Mouse (Mus musculus): ENCODE data around the gene Zbtb20. TPM values are rescaled to one million over a fixed set of nuclear protein-coding genes. Genes with fewer than 3 reads are reported as not detected.

The Zbtb20 gene
- polyA plus RNA-seq, 1 experiment from 2014 or later, result 54.7 TPM

DNA sequence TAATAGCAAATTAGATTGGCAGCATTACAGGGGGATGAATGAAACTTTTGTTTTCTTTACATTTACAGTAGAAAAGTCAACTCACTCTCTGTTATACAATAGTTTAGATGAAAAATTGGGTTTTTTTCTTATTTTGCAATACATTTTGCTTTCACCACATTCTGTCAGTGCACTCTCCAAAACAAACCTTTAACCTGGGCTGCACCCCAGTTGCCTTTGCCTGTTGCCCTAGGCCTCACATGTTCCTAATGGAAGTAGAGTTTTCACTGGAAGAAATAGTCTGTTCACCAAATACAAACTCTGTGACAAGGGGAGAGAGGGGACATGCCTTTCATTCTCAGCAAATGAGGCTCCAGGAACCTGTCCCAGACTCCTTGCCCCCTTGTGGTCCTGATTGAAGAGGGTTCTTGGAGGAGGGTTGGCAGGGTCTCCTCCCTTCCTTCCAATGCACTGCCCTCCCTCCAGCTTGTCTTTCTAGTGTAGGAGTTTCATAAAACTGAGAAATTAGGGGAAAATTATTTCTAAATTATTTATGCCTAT is 466.3 kb downstream of the Zbtb20 start:
- Histone ChIP-seq H3K4me3 (ENCODE audit: low read depth, low read length) (no peak overlapping the region), H3K4me2 (ENCODE audit: low read depth, low read length, severe bottlenecking) (no peak overlapping the region), H3K36me3 (ENCODE audit: control insufficient read depth, insufficient read depth, low read length) (no peaks in the 10 kb centered on the region), H3K4me1 (replicated peaks; ENCODE audit: control insufficient read depth, insufficient read depth, low read length) (no peaks in the 10 kb centered on the region), H3K9me3 (ENCODE audit: control insufficient read depth, low read length) (no peaks in the 10 kb centered on the region), H3K27me3 (ENCODE audit: control insufficient read depth, insufficient read depth, low read length) (no peaks in the 10 kb centered on the region), H3K9ac (ENCODE audit: low read length) (no peak overlapping the region), H3K27ac (ENCODE audit: low read depth, low read length) (no peak overlapping the region)
- DNase-seq (ENCODE audit: low spot score) (no peak), ATAC-seq (replicated peaks; ENCODE audit: low FRiP score) (no peak)

DNA sequence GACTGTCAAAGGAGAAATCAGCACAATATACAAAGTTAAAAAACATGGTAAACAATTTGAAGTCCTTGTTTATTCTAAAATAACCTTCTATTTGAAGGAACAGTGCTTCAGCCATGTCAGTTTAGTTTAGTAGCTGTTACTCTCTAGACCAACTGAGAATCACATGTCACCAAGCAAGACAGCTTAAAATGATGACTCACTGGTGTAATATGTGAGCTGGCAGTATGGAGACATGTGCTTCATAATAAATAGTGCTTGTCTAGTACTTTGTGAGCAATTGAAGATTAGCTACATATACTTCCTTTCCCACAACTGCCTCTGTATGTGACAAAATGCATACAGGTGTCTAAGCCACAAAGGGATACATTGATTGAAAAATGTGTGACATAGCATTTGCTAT is 470.4 kb downstream of the Zbtb20 start:
- Histone ChIP-seq H3K36me3 (ENCODE audit: control insufficient read depth, insufficient read depth, low read length) (no peaks in the 10 kb centered on the region), H3K4me1 (replicated peaks; ENCODE audit: control insufficient read depth, insufficient read depth, low read length) (no peaks in the 10 kb centered on the region), H3K9me3 (ENCODE audit: control insufficient read depth, low read length) (no peaks in the 10 kb centered on the region), H3K4me2 (ENCODE audit: low read depth, low read length, severe bottlenecking) (no peak overlapping the region), H3K27ac (ENCODE audit: low read depth, low read length) (no peak overlapping the region), H3K9ac (ENCODE audit: low read length) (no peak overlapping the region), H3K4me3 (ENCODE audit: low read depth, low read length) (no peak overlapping the region), H3K27me3 (ENCODE audit: control insufficient read depth, insufficient read depth, low read length) (no peaks in the 10 kb centered on the region)
- DNase-seq (ENCODE audit: low spot score), result no peak
- no peak for ATAC-seq (replicated peaks; ENCODE audit: low FRiP score)

GRCm38 (mm10) chr16:43355776-43356645 is 480.3 kb downstream of the Zbtb20 start:
- no peaks in the 10 kb centered on the region for H3K9me3 ChIP-seq (ENCODE audit: control insufficient read depth, low read length)
- no peak for DNase-seq (ENCODE audit: low spot score)
- no peak overlapping the region for H3K4me3 ChIP-seq (ENCODE audit: low read depth, low read length)
- H3K9ac ChIP-seq (ENCODE audit: low read length), result no peak overlapping the region
- H3K4me1 ChIP-seq (replicated peaks; ENCODE audit: control insufficient read depth, insufficient read depth, low read length), result no peaks in the 10 kb centered on the region
- ATAC-seq (replicated peaks; ENCODE audit: low FRiP score), result no peak
- H3K27ac ChIP-seq (ENCODE audit: low read depth, low read length), result no peak overlapping the region
- no peaks in the 10 kb centered on the region for H3K27me3 ChIP-seq (ENCODE audit: control insufficient read depth, insufficient read depth, low read length)
- H3K36me3 ChIP-seq (ENCODE audit: control insufficient read depth, insufficient read depth, low read length), result no peaks in the 10 kb centered on the region
- no peak overlapping the region for H3K4me2 ChIP-seq (ENCODE audit: low read depth, low read length, severe bottlenecking)
- 71% methylated on average over 9 of the region's 9 CpGs for WGBS

- no peaks in the 10 kb centered on the region for H3K9me3 ChIP-seq (ENCODE audit: control insufficient read depth, low read length)
- no peak overlapping the region for H3K9ac ChIP-seq (ENCODE audit: low read length)
- no peak overlapping the region for H3K27ac ChIP-seq (ENCODE audit: low read depth, low read length)
- WGBS, result 78% methylated on average over 3 of the region's 3 CpGs
- DNase-seq (ENCODE audit: low spot score), result no peak
- no peak overlapping the region for H3K4me3 ChIP-seq (ENCODE audit: low read depth, low read length)
- H3K4me2 ChIP-seq (ENCODE audit: low read depth, low read length, severe bottlenecking), result no peak overlapping the region
- H3K36me3 ChIP-seq (ENCODE audit: control insufficient read depth, insufficient read depth, low read length), result no peaks in the 10 kb centered on the region
- H3K27me3 ChIP-seq (ENCODE audit: control insufficient read depth, insufficient read depth, low read length), result no peaks in the 10 kb centered on the region
- ATAC-seq (replicated peaks; ENCODE audit: low FRiP score), result no peak
- 0 out of 2 replicates have a peak, but pooled peaks cover 2% of the 10 kb centered on the region for H3K4me1 ChIP-seq (replicated peaks; ENCODE audit: control insufficient read depth, insufficient read depth, low read length)
Measured at GRCm38 (mm10) chr16:43359546-43359945, 483.9 kb downstream of the Zbtb20 start.

DNA sequence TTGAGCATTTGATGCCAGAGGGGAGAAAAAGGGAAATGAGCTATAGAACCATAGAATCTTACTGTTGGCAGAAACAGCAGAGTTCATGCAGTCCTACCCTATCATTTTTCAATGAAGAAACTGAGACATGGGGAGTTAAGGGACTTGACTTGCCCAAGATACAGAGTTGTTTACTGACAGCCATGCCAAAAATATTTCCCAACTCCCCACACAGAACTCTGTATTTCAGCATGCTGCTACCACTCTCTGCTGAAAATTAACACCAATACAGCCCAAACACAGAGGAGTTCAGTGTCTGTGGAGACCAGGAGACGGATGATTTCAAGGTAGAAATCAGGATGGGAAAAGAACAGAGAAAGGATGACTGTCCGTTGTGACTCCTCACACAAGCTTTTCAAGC is 484.4 kb downstream of the Zbtb20 start:
- ATAC-seq (replicated peaks; ENCODE audit: low FRiP score) (no peak), DNase-seq (ENCODE audit: low spot score) (no peak)
- Histone ChIP-seq H3K9ac (ENCODE audit: low read length) (no peak overlapping the region), H3K4me2 (ENCODE audit: low read depth, low read length, severe bottlenecking) (no peak overlapping the region), H3K27ac (ENCODE audit: low read depth, low read length) (no peak overlapping the region), H3K4me3 (ENCODE audit: low read depth, low read length) (no peak overlapping the region), H3K27me3 (ENCODE audit: control insufficient read depth, insufficient read depth, low read length) (no peaks in the 10 kb centered on the region), H3K9me3 (ENCODE audit: control insufficient read depth, low read length) (no peaks in the 10 kb centered on the region), H3K36me3 (ENCODE audit: control insufficient read depth, insufficient read depth, low read length) (no peaks in the 10 kb centered on the region), H3K4me1 (replicated peaks; ENCODE audit: control insufficient read depth, insufficient read depth, low read length) (0 out of 2 replicates have a peak, but pooled peaks cover 2% of the 10 kb centered on the region)
- 90% methylated on average over 2 of the region's 2 CpGs for WGBS

DNA sequence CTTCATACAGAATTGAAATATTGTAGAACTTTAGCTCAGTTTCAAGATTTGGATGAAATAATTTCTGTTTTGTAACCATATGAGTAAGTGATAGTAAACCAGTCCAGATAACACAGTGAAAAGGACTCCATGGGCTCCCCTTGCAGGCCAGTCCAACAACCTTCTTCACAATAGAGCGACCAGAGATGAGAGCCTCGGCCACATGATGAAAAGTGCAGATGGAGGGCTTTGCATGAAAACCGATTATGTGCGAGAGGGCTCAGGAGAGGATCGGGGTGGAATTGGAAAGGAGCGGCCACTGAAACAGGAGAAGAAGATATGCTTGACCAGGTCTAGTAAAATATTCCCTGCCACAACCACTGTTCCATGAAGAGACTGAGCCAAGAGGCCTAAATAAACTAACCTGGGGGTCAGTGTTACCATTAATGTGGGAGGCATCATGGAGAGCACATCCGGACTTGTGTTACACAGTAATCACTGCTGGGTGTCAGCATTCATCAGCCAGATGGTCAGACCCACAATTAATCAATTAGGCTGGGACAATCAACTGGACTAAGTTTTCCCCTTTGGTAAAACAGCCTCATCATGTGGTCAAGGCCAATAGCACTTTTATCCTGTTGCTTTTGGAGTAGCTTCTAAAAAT is 485.3 kb downstream of the Zbtb20 start:
- H3K9ac ChIP-seq (ENCODE audit: low read length), result no peak overlapping the region
- no peak overlapping the region for H3K4me3 ChIP-seq (ENCODE audit: low read depth, low read length)
- DNase-seq (ENCODE audit: low spot score) (no peak), ATAC-seq (replicated peaks; ENCODE audit: low FRiP score) (no peak)
- 0 out of 2 replicates have a peak, but pooled peaks cover 2% of the 10 kb centered on the region for H3K4me1 ChIP-seq (replicated peaks; ENCODE audit: control insufficient read depth, insufficient read depth, low read length)
- no peaks in the 10 kb centered on the region for H3K36me3 ChIP-seq (ENCODE audit: control insufficient read depth, insufficient read depth, low read length)
- no peaks in the 10 kb centered on the region for H3K9me3 ChIP-seq (ENCODE audit: control insufficient read depth, low read length)
- H3K27me3 ChIP-seq (ENCODE audit: control insufficient read depth, insufficient read depth, low read length), result no peaks in the 10 kb centered on the region
- no peak overlapping the region for H3K27ac ChIP-seq (ENCODE audit: low read depth, low read length)
- WGBS, result 90% methylated on average over 7 of the region's 7 CpGs
- no peak overlapping the region for H3K4me2 ChIP-seq (ENCODE audit: low read depth, low read length, severe bottlenecking)

DNA sequence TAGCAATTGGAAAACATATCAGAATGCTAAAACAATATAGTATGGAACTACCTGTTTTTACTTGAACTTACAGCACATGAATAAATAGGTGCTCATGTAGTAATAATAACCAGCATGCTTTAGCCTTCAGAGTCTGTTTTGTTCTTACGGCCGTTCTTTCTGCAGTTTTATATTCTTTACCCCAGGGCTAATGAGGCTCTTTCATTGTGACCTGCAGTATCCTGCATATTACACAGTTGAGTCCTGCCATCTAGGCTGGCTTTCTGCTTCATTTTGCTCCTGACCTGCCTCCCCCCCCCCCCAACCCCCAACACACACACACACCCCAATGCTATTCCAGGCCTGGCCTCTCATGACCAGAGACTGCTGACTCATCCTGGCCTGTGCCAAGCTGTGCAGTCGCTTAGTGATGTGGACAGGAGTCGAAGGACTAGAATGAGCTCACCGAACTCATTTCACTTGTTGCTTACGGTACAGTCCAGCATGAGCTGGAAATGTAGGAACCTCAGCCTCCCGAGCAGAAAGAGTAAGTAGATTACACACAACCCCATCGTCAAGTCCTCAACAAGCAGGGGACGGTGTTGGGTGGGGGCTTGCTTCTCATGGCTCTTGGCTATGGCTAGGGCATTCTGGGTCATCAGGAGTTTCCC is 487.1 kb downstream of the Zbtb20 start:
- 0 out of 2 replicates have a peak, but pooled peaks cover 2% of the 10 kb centered on the region for H3K4me1 ChIP-seq (replicated peaks; ENCODE audit: control insufficient read depth, insufficient read depth, low read length)
- no peaks in the 10 kb centered on the region for H3K27me3 ChIP-seq (ENCODE audit: control insufficient read depth, insufficient read depth, low read length)
- no peaks in the 10 kb centered on the region for H3K9me3 ChIP-seq (ENCODE audit: control insufficient read depth, low read length)
- no peak overlapping the region for H3K4me2 ChIP-seq (ENCODE audit: low read depth, low read length, severe bottlenecking)
- no peak for DNase-seq (ENCODE audit: low spot score)
- WGBS, result 80% methylated on average over 9 of the region's 9 CpGs
- no peak overlapping the region for H3K9ac ChIP-seq (ENCODE audit: low read length)
- H3K4me3 ChIP-seq (ENCODE audit: low read depth, low read length), result no peak overlapping the region
- no peak overlapping the region for H3K27ac ChIP-seq (ENCODE audit: low read depth, low read length)
- no peaks in the 10 kb centered on the region for H3K36me3 ChIP-seq (ENCODE audit: control insufficient read depth, insufficient read depth, low read length)
- no peak for ATAC-seq (replicated peaks; ENCODE audit: low FRiP score)

- Histone ChIP-seq H3K36me3 (ENCODE audit: control insufficient read depth, insufficient read depth, low read length) (no peaks in the 10 kb centered on the region), H3K4me1 (replicated peaks; ENCODE audit: control insufficient read depth, insufficient read depth, low read length) (0 out of 2 replicates have a peak, but pooled peaks cover 2% of the 10 kb centered on the region), H3K9me3 (ENCODE audit: control insufficient read depth, low read length) (no peaks in the 10 kb centered on the region), H3K27me3 (ENCODE audit: control insufficient read depth, insufficient read depth, low read length) (no peaks in the 10 kb centered on the region), H3K4me3 (ENCODE audit: low read depth, low read length) (no peak overlapping the region), H3K9ac (ENCODE audit: low read length) (no peak overlapping the region), H3K27ac (ENCODE audit: low read depth, low read length) (no peak overlapping the region), H3K4me2 (ENCODE audit: low read depth, low read length, severe bottlenecking) (no peak overlapping the region)
- WGBS, result 79% methylated on average over 6 of the region's 6 CpGs
- no peak for ATAC-seq (replicated peaks; ENCODE audit: low FRiP score)
- no peak for DNase-seq (ENCODE audit: low spot score)
Measured at GRCm38 (mm10) chr16:43363316-43363715, 487.6 kb downstream of the Zbtb20 start.

All from forebrain, embryonic 11.5 days (tissue).